Mouse (Mus musculus) pancreas, adult 10 weeks (tissue): Measurements from ENCODE around the gene Lpar3. TPM values are rescaled to one million over a fixed set of nuclear protein-coding genes. Genes with fewer than 3 reads are reported as not detected.

Source experiments
- polyA plus RNA-seq: library from polyadenylated mRNA; stranded (reverse); fragments of 350-450 nt; fragmentation: Illumina TruSeq; extraction: RNeasy Lipid Tissue Mini Kit (QIAGEN cat#74804); gene quantifications from one replicate; pipeline ENCODE4 v1.2.3, GENCODE M21; 2015; ENCODE audit warnings: low read depth, low replicate concordance; ENCODE audit not compliant: insufficient read depth

The Lpar3 gene
- polyA plus RNA-seq, result not detected

GRCm38 (mm10) chr3:146220776-146221486 lies at the start of gene Lpar3:
TSS of gene Lpar3 (plus strand) at chr3:146220963.

Other genes starting within 250 kb of the Lpar3 start
- gene Syde2, start 233.1 kb upstream of the Lpar3 start, polyA plus RNA-seq, result 0.94 TPM
- gene Wdr63, start 112.8 kb upstream of the Lpar3 start, polyA plus RNA-seq, result not detected
- not detected for gene Mcoln3, start 103.5 kb upstream of the Lpar3 start, polyA plus RNA-seq
- gene Mcoln2, start 71.1 kb upstream of the Lpar3 start, polyA plus RNA-seq, result 0.31 TPM
- 6.5 TPM for gene Ssx2ip, start 183.7 kb downstream of the Lpar3 start, polyA plus RNA-seq
- 2.1 TPM for gene Ctbs, start 228.8 kb downstream of the Lpar3 start, polyA plus RNA-seq